Mouse (Mus musculus) lung, postnatal 0 days (tissue): ENCODE data around the gene Pim3.

ENCODE experiments used
- CTCF ChIP-seq: IDR thresholded peaks from 2 replicates; pipeline ENCODE4 v1.5.1; 2016; ENCODE audit warnings: antibody characterized with exemption, mild to moderate bottlenecking
- EP300 ChIP-seq: IDR thresholded peaks from 2 replicates; pipeline ENCODE4 v1.6.1; 2016; ENCODE audit warnings: antibody characterized with exemption, mild to moderate bottlenecking, control low read depth

DNA sequence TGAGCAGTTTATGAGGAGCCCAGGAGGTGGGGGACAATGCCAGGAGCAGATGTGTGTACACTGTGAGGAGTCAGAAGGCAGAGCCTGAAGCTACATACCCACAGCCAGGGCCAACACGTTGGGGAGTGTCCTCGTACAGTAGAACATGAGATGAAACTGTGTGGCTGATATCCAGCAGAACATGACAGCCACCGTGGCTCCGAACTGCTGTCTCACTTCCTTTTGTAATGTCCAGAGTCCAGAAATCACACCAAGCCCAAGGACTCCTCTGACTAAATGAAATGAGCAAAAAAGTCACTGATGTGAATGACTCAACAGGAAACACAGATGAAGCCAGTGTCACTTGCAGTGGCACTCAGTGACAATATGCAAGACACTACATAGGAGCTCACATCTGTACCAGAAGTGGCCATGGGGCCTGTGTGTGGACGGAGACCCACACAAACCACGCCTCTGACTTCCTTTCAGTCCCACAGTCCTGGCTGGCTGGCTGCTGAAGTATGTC, 46.7 kb upstream of the Pim3 start:
- no peak for TF ChIP-seq CTCF
- TF ChIP-seq EP300, result no peak
